Mouse (Mus musculus): ENCODE measurements at regions not wholly inside any gene's neighbourhood (a gene's known extent, or its start where the extent isn't known, plus 50 kb on each side); places are given as distances from the start of the nearest gene placed in this dataset.

DNA sequence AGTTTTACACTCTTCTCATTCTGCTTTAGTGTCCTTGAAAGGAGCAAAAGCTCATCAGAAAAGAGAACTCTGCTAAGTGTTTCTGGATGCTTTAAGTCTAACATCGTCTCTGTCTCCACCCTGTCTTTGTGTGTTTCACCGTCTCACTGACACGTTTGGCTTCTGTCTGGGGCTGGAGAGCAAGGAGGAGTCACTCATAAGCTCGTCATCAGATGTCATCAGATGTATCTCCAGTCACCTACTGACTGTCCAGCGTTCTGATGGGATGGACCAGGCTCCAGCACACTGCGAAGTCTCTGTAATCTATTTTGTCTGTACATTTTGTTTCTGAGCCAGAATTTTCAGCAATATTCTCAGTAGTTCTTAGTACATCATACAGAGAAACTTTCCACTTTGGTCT lies 283.4 kb upstream of the Arglu1 start:
- no peak for TF ChIP-seq CTCF (IDR thresholded peaks at IDR 0.05; ENCODE audit: borderline replicate concordance, insufficient read depth, low read length)
- no peak for TF ChIP-seq POLR2A (IDR thresholded peaks at IDR 0.05; ENCODE audit: low read depth, low read length)
